Mouse (Mus musculus): ENCODE measurements around the gene Ndufa12.

GRCm38 (mm10) chr10:94265656-94266542 lies 67.4 kb downstream of the Ndufa12 start:
- TF ChIP-seq POLR2A (IDR thresholded peaks at IDR 0.05; ENCODE audit: borderline replicate concordance, extremely low read depth, insufficient read depth, insufficient read length, poor library complexity, severe bottlenecking) (no peak), CTCF (IDR thresholded peaks at IDR 0.05; ENCODE audit: borderline replicate concordance, extremely low read depth, insufficient read depth, insufficient read length) (no peak)

All from brain, embryonic 14.5 days (tissue).